In the genomic region with DNA sequence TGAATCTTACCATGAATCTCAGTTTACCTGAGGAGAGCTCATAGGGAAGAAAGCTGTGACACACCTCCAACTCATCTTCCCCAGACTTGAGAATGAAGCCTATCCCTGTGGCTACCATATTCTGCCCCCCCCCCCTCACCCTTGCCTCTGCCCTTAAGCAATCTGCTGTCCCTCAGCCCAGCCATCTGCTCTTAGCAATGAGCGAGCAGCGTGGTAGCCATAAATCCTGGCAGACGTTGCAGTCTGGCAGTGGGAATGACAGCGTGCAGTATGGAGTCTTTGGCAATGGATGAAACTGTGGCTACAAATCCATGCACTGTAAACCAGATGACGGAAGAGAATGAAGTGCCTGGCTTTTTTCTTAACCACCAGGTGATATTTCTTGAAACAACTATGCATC, we compare ENCODE assay signal across 12 mouse cellular contexts.
DNase-seq lines count a peak whose midpoint lies in the region; ATAC-seq and TF ChIP-seq lines count a peak whose summit lies in the region.
"Had no signal": no experiment of that assay in that cellular context is flagged by ENCODE, and none has a peak within 500 bp of the region (broad histone marks: within the 10 kb centered on the region; RNA-seq: fewer than 3 reads in every experiment).

No protein-coding gene starts in this region.

- peaks cover 6% of the 10 kb centered on the region for H3K4me1 ChIP-seq in hindbrain, embryonic 15.5 days (replicated peaks)
- H3K4me1 ChIP-seq in hindbrain, embryonic 12.5 days: no peaks in the 10 kb centered on the region
- 0 out of 2 replicates have a peak, but pooled peaks cover 9% of the 10 kb centered on the region for H3K4me1 ChIP-seq in forebrain, embryonic 16.5 days (replicated peaks; ENCODE audit: control insufficient read depth, insufficient read depth, low read length)
- H3K4me1 ChIP-seq in liver, embryonic 11.5 days (replicated peaks; ENCODE audit: control insufficient read depth, insufficient read depth, low read length): no peaks in the 10 kb centered on the region
- H3K4me1 ChIP-seq: limb, embryonic 15.5 days had no signal

- H3K9me3 ChIP-seq in hindbrain, embryonic 15.5 days: no peaks in the 10 kb centered on the region
- H3K9me3 ChIP-seq in hindbrain, embryonic 12.5 days (replicated peaks): no peaks in the 10 kb centered on the region
- H3K9me3 ChIP-seq in forebrain, embryonic 16.5 days (ENCODE audit: control insufficient read depth, low read length): no peaks in the 10 kb centered on the region
- no peaks in the 10 kb centered on the region for H3K9me3 ChIP-seq in liver, embryonic 11.5 days (ENCODE audit: control insufficient read depth, low read length)
- H3K9me3 ChIP-seq: limb, embryonic 15.5 days had no signal

- no peak overlapping the region for H3K9ac ChIP-seq in hindbrain, embryonic 15.5 days
- H3K9ac ChIP-seq in hindbrain, embryonic 12.5 days: no peak overlapping the region
- H3K9ac ChIP-seq in forebrain, embryonic 16.5 days (replicated peaks; ENCODE audit: low read depth, low read length): no peak overlapping the region
- H3K9ac ChIP-seq in liver, embryonic 11.5 days (ENCODE audit: low read depth, low read length): no peak overlapping the region
- H3K9ac ChIP-seq: limb, embryonic 15.5 days had no signal

- DNase-seq in brain, embryonic 14.5 days (ENCODE audit: low read depth): peak; percentile 83
- DNase-seq in cerebellum, adult 18-20 months: peak; percentile 84 to 92
- DNase-seq in kidney, postnatal 4 days: no peak
- no peak for DNase-seq in liver, embryonic 11.5 days (ENCODE audit: low spot score)
- DNase-seq: kidney, postnatal 10 days; thymus, postnatal 4 days had no signal

- H3K27ac ChIP-seq in hindbrain, embryonic 15.5 days (replicated peaks): no peak overlapping the region
- H3K27ac ChIP-seq in hindbrain, embryonic 12.5 days: no peak overlapping the region
- H3K27ac ChIP-seq in forebrain, embryonic 16.5 days (ENCODE audit: low read length): no peak overlapping the region
- no peak overlapping the region for H3K27ac ChIP-seq in liver, embryonic 11.5 days (ENCODE audit: low read depth, low read length)
- H3K27ac ChIP-seq: limb, embryonic 15.5 days had no signal

- no peak for TF ChIP-seq CTCF in brain, embryonic 14.5 days (IDR thresholded peaks at IDR 0.05; ENCODE audit: borderline replicate concordance, extremely low read depth, insufficient read depth, insufficient read length)

- no peaks in the 10 kb centered on the region for H3K36me3 ChIP-seq in hindbrain, embryonic 15.5 days
- no peaks in the 10 kb centered on the region for H3K36me3 ChIP-seq in hindbrain, embryonic 12.5 days
- no peaks in the 10 kb centered on the region for H3K36me3 ChIP-seq in forebrain, embryonic 16.5 days (ENCODE audit: control insufficient read depth, insufficient read depth)
- no peaks in the 10 kb centered on the region for H3K36me3 ChIP-seq in liver, embryonic 11.5 days (ENCODE audit: control insufficient read depth, insufficient read depth, low read length)
- H3K36me3 ChIP-seq: limb, embryonic 15.5 days had no signal

- no peaks in the 10 kb centered on the region for H3K27me3 ChIP-seq in hindbrain, embryonic 15.5 days
- no peaks in the 10 kb centered on the region for H3K27me3 ChIP-seq in hindbrain, embryonic 12.5 days
- no peaks in the 10 kb centered on the region for H3K27me3 ChIP-seq in forebrain, embryonic 16.5 days (replicated peaks; ENCODE audit: control insufficient read depth, insufficient read depth, low read length)
- H3K27me3 ChIP-seq in liver, embryonic 11.5 days (replicated peaks; ENCODE audit: control insufficient read depth, insufficient read depth, low read length): no peaks in the 10 kb centered on the region
- H3K27me3 ChIP-seq: limb, embryonic 15.5 days had no signal

- WGBS in hindbrain, embryonic 15.5 days: 46% methylated on average over 5 of the region's 5 CpGs
- WGBS in hindbrain, embryonic 12.5 days: 75% methylated on average over 5 of the region's 5 CpGs
- 52% methylated on average over 5 of the region's 5 CpGs for WGBS in forebrain, embryonic 16.5 days
- WGBS in liver, embryonic 11.5 days: 82% methylated on average over 5 of the region's 5 CpGs

- peak; percentile 90 for ATAC-seq in hindbrain, embryonic 15.5 days (ENCODE audit: low FRiP score, low read depth)
- no peak for ATAC-seq in hindbrain, embryonic 12.5 days (ENCODE audit: low FRiP score)
- peak; percentile 94 for ATAC-seq in forebrain, embryonic 16.5 days
- ATAC-seq in liver, embryonic 11.5 days (replicated peaks; ENCODE audit: low FRiP score): no peak
- ATAC-seq: CD4-positive, CD25-positive, alpha-beta regulatory T cell, adult 4 months had no signal

- TF ChIP-seq POLR2A in brain, embryonic 14.5 days (IDR thresholded peaks at IDR 0.05; ENCODE audit: borderline replicate concordance, extremely low read depth, insufficient read depth, insufficient read length, poor library complexity, severe bottlenecking): no peak

- H3K4me2 ChIP-seq in hindbrain, embryonic 15.5 days: no peak overlapping the region
- no peak overlapping the region for H3K4me2 ChIP-seq in hindbrain, embryonic 12.5 days (replicated peaks)
- no peak overlapping the region for H3K4me2 ChIP-seq in forebrain, embryonic 16.5 days (ENCODE audit: low read length)
- no peak overlapping the region for H3K4me2 ChIP-seq in liver, embryonic 11.5 days
- H3K4me2 ChIP-seq: heart, embryonic 11.5 days; limb, embryonic 15.5 days had no signal

- H3K4me3 ChIP-seq in hindbrain, embryonic 15.5 days: no peak overlapping the region
- H3K4me3 ChIP-seq in hindbrain, embryonic 12.5 days: no peak overlapping the region
- H3K4me3 ChIP-seq in forebrain, embryonic 16.5 days (replicated peaks; ENCODE audit: low read length): no peak overlapping the region
- H3K4me3 ChIP-seq in liver, embryonic 11.5 days (ENCODE audit: low read depth, low read length): no peak overlapping the region
- H3K4me3 ChIP-seq: limb, embryonic 15.5 days had no signal

Comparison
In these comparisons a context has a peak if more than half of its experiments do, and no peak if none do; other contexts are left out.
1. ATAC-seq: peak in hindbrain, embryonic 15.5 days (single experiment) and forebrain, embryonic 16.5 days (single experiment); none in hindbrain, embryonic 12.5 days (single experiment) and liver, embryonic 11.5 days (single experiment).
2. DNase-seq: peak in brain, embryonic 14.5 days (single experiment) and cerebellum, adult 18-20 months (2 of 2); none in kidney, postnatal 4 days (0 of 2) and liver, embryonic 11.5 days (single experiment).